Mouse (Mus musculus) adrenal gland, adult 18-20 months (tissue): Measurements from ENCODE around the gene Pdzrn4. TPM values are rescaled to one million over a fixed set of nuclear protein-coding genes. Genes with fewer than 3 reads are reported as not detected.

ENCODE experiments used
- DNase-seq, 2 experiments: peaks; one replicate each; pipeline ENCODE4 v3.0.0; 2021 to 2022; ENCODE audit warnings: low spot score in 2 of 2
- total RNA-seq, 2 experiments: library from RNA; stranded (reverse); gene quantifications; 1 replicate in 1 of 2; 2 replicates in 1 of 2; pipeline ENCODE4 v1.2.3; 2021

Pdzrn4 gene
- total RNA-seq, 2 experiments from 2014 or later, result not detected

- no peak for DNase-seq
Observed at GRCm38 (mm10) chr15:92580742-92581383, 184.2 kb downstream of the Pdzrn4 start.

GRCm38 (mm10) chr15:92584357-92585138, 187.9 kb downstream of the Pdzrn4 start:
- DNase-seq, result no peak

- DNase-seq, result no peak
Observed at GRCm38 (mm10) chr15:92587431-92587830, 190.8 kb downstream of the Pdzrn4 start.

- no peak for DNase-seq
Observed at GRCm38 (mm10) chr15:92594721-92595120, 198.0 kb downstream of the Pdzrn4 start.

- DNase-seq, result no peak
Observed at GRCm38 (mm10) chr15:92597011-92597780, 200.5 kb downstream of the Pdzrn4 start.

- no peak for DNase-seq
Observed at GRCm38 (mm10) chr15:92598380-92599295, 202.0 kb downstream of the Pdzrn4 start.

GRCm38 (mm10) chr15:92599381-92599780, 202.7 kb downstream of the Pdzrn4 start:
- DNase-seq, result no peak

- no peak for DNase-seq
Observed at GRCm38 (mm10) chr15:92610866-92611265, 214.2 kb downstream of the Pdzrn4 start.

- no peak for DNase-seq
Observed at GRCm38 (mm10) chr15:92612386-92612785, 215.7 kb downstream of the Pdzrn4 start.

- no peak for DNase-seq
Observed at GRCm38 (mm10) chr15:92613228-92613627, 216.5 kb downstream of the Pdzrn4 start.

- no peak for DNase-seq
Observed at GRCm38 (mm10) chr15:92621731-92622234, 225.1 kb downstream of the Pdzrn4 start.

GRCm38 (mm10) chr15:92622323-92622722, 225.6 kb downstream of the Pdzrn4 start:
- no peak for DNase-seq

- DNase-seq, result no peak
Observed at GRCm38 (mm10) chr15:92629172-92629571, 232.5 kb downstream of the Pdzrn4 start.

- no peak for DNase-seq
Observed at GRCm38 (mm10) chr15:92634044-92634610, 237.4 kb downstream of the Pdzrn4 start.

- no peak for DNase-seq
Observed at GRCm38 (mm10) chr15:92640212-92641082, 243.8 kb downstream of the Pdzrn4 start.

GRCm38 (mm10) chr15:92671279-92672051, 274.8 kb downstream of the Pdzrn4 start:
- DNase-seq, result no peak

GRCm38 (mm10) chr15:92676096-92676495, 279.4 kb downstream of the Pdzrn4 start:
- DNase-seq, result no peak

GRCm38 (mm10) chr15:92678377-92678776, 281.7 kb downstream of the Pdzrn4 start:
- no peak for DNase-seq
